Mouse (Mus musculus) cerebellum, adult 9-11 months (tissue): ENCODE measurements around the gene Gm49387.

Experiments used
- DNase-seq: peaks from one replicate; pipeline ENCODE4 v3.0.0; 2022

Gene Gm49387

GRCm38 (mm10) chr14:31515895-31516294, 124.8 kb downstream of the Gm49387 start:
- DNase-seq, result no peak

- DNase-seq, result no peak
Observed at GRCm38 (mm10) chr14:31510322-31510721, 130.4 kb downstream of the Gm49387 start.

GRCm38 (mm10) chr14:31509911-31510310, 130.8 kb downstream of the Gm49387 start:
- DNase-seq, result peak; percentile 30

GRCm38 (mm10) chr14:31506456-31506855, 134.2 kb downstream of the Gm49387 start:
- peak; percentile 82 for DNase-seq

- DNase-seq, result no peak
Observed at GRCm38 (mm10) chr14:31503406-31503805, 137.3 kb downstream of the Gm49387 start.
